Mouse (Mus musculus): ENCODE data around the gene Olfr205. TPM values are rescaled to one million over a fixed set of nuclear protein-coding genes. Genes with fewer than 3 reads are reported as not detected.
"Not testable (repeated sequence)": the region's sequence is repeated elsewhere in the genome, so short reads cannot be mapped to it uniquely, and the experiment has no call there.

Olfr205 gene
- not detected for total RNA-seq (2022)

DNA sequence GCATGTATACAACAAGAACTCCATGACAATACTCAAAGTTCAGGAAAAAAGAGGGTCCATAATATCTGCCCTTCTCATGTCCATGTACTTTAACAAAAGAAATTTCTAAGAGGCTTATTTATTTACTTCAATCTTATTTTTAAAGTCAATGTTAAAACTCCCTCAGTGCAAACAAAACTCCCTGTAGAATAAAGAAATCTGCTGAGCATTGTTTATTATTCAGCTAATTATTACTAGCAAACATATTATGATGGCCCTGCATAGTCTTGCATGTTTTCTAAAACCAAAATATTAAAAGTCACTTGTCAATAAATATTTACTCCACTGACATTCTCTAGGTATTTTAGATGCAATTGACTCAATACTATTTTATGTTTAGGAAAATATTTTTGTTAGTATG lies at the start of gene Olfr205:
Gene Olfr205, minus strand, starts transcription at position 101 of the 400 bp plus-strand sequence.
- no peak for DNase-seq (ENCODE audit: low spot score in 2 of 2)

DNA sequence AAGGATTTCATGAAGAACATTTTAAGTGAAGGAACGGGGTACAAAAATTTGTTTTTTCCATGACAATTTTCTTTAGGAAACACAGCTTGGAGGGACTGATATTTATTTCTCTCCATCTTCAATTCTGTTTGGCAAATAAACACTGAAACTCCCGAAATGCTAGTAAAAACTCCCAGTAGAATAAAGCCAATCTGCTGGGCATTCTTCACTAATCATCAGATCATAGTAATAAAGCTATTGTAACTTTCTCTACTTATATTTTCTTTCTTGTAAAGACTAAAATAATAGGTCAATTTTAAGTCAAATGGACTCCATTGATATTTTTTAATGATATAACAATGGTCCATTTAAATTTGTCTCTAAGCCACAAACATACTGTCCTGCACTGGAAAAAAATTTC lies 33.0 kb upstream of the Olfr205 start, which contains the start of gene Olfr209:
Gene Olfr209, minus strand, starts transcription at position 101 of the 400 bp plus-strand sequence.
- DNase-seq (ENCODE audit: low spot score in 2 of 2), result no peak

DNA sequence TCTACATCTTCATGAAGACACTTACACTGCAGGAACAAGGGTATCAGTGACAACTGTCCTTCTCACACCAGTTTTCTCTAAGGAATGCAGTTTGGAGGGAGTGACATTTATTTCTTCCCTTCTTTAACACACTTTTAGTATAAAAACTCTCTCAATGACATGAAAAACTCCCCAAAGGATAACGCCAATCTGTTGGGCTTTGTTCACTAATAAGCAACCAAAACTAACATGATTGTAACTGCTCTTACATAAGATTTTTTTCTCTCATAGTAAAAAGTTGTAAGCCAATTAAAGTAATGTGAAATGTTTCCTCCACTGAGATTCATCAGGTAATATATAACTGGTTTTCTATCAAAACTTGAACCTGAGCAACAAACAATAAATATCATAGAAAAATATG lies 18.2 kb upstream of the Olfr205 start, which contains the start of gene Olfr206:
Gene Olfr206, minus strand, starts transcription at position 101 of the 400 bp plus-strand sequence.
- no peak for DNase-seq (ENCODE audit: low spot score in 2 of 2)

DNA sequence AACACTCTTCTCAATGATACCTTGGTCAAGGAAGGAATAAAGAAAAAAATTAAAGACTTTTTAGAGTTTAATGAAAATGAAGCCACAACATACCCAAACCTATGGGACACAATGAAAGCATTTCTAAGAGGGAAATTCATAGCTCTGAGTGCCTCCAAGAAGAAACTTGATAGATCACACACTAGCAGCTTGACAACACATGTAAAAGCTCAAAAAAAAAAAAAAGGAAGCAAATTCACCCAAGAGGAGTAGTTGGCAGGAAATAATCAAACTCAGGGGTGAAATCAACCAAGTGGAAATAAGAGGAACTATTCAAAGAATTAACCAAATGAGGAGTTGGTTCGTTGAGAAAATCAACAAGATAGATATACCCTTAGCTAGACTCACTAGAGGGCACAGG lies 7.7 kb downstream of the Olfr205 start:
- not testable (repeated sequence) for DNase-seq (ENCODE audit: low spot score in 2 of 2)

DNA sequence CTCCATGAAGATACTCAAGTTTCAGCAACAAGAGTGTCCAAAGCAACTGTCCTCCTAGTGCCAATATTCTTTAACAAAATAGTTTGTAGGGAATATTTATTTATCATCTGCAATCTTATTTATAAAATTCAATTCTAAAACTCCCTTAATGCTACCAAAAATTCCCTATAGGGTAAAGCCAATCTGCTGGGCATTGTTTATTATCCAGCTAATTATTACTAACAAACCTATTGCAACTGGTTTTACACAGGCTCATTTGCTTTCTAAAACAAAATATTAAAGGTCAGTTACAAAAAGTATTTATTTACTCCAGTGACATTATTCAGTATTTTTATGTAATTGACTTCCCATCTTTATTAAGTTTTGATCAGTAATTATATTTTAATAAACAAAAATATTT lies 12.8 kb downstream of the Olfr205 start, which contains the start of gene Olfr204:
Gene Olfr204, minus strand, starts transcription at position 101 of the 400 bp plus-strand sequence.
- DNase-seq (ENCODE audit: low spot score in 2 of 2), result no peak

DNA sequence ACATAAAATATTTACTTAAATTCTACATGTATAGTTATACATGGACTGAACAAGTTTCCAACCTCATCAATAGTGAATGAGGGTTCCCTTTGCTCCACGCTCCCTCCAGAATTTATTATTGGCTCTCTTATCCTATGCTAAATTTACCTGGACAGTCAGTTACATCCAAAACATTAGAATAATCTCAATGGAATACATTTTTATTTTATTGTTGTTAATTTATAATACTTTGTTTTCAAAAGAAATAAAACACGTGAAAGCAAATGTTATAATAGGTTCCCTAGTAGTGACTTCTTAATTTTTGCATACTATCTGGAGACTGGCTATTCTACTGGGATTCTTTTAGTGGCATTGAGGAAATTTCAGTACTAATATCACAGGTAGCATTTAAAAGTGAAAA lies 32.4 kb downstream of the Olfr205 start, which contains the start of gene Olfr203:
Gene Olfr203, plus strand, starts transcription at position 301 of the 400 bp plus-strand sequence.
- no peak for DNase-seq (ENCODE audit: low spot score in 2 of 2)

DNA sequence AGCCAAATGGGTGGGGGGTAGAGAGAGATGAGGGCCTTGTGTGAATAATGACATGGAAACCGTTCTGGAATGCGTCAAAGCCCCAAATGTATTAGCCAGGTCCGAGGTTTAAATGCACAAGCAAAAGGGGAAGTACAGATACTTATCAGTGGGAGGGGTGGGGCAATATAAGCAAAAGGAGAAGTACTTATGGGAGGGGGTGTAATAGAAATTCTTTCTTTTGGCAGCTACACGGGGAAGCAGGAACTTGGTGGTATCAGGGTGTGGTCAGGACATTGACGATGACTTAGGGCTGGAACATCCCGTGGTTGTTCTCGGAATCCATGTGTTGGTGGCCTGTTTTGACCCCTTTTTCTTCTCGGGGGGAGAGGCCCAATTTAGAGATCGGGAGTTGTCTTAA lies 43.4 kb downstream of the Olfr205 start:
- DNase-seq (ENCODE audit: low spot score in 2 of 2), result not testable (repeated sequence)

DNA sequence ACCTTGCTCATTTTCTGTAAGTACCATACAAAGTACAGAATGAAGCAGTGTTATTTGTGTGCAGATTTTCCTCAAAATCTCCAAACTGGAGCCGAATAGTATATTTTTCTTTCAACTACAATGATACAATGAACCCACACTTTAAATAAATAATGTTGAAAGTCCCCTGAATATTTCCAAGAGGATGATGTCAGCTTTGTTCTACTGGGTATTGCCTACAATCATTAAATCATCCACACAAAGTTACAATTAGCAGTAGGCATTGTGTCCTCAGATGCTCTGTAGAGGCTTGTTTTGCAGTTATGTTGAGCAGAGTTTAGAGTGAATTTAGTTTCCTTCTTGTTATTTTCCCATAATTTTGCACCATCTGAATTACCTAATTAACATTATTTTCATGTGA lies 44.2 kb downstream of the Olfr205 start, which contains the start of gene Olfr202:
Gene Olfr202, minus strand, starts transcription at position 101 of the 400 bp plus-strand sequence.
- no peak for DNase-seq (ENCODE audit: low spot score in 2 of 2)

DNA sequence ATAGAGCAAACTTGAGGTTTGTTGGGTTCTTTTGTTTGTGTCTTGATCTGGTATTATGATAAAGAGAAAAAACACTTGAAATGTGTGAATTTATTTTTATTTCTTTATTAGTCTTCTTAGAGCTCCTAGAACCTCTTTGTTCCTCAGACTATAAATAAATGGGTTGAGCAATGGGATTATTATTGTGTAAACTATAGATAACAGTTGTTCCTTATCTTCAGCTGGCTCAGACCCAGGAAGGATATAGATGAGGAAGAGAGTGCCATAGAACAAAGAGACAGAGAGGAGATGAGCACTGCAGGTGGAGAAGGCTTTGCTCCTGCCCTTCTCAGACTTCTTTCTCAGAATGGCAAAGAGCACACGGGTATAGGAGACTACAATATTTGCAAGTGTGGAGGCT lies 47.5 kb downstream of the Olfr205 start:
- no peak for DNase-seq (ENCODE audit: low spot score in 2 of 2)

DNA sequence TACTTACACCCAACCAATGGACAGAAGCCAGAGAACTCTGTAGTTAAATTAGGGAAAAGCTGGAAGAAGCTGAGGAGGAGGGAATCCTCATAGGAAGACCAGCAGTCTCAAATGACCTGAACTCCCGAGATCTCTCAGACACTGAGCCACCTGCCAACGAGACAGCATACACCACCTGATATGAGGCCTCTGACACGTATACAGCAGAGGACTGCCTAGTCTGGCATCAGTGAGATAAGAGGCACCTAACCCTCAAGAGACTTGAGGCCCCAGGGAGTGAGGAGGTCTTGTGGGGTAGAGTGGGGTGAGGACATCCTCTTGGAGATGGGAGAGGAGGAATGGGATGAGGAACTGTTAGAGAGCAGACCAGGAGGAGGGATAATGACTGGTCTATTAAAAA lies 50.4 kb downstream of the Olfr205 start:
- no peak for DNase-seq (ENCODE audit: low spot score in 2 of 2)

Other genes with a start within 250 kb of the Olfr205 start
- not detected for gene Olfr191, start 241.3 kb downstream of the Olfr205 start, total RNA-seq (2022)
- gene Olfr193, start 219.3 kb downstream of the Olfr205 start, total RNA-seq (2022), result not detected
- gene Olfr194, start 210.1 kb downstream of the Olfr205 start, total RNA-seq (2022), result not detected
- not detected for gene Olfr195, start 184.1 kb downstream of the Olfr205 start, total RNA-seq (2022)
- gene Olfr196, start 160.7 kb downstream of the Olfr205 start, total RNA-seq (2022), result not detected
- not detected for gene Olfr198, start 127.6 kb downstream of the Olfr205 start, total RNA-seq (2022)
- not detected for gene Olfr199, start 111.4 kb downstream of the Olfr205 start, total RNA-seq (2022)
- gene Olfr201, start 58.5 kb downstream of the Olfr205 start, total RNA-seq (2022), result not detected
- gene Olfr202, start 44.3 kb downstream of the Olfr205 start, total RNA-seq (2022), result not detected
- gene Olfr203, start 32.3 kb downstream of the Olfr205 start, total RNA-seq (2022), result not detected
- gene Olfr204, start 12.9 kb downstream of the Olfr205 start, total RNA-seq (2022), result not detected
- gene Olfr206, start 18.1 kb upstream of the Olfr205 start, total RNA-seq (2022), result not detected
- gene Olfr209, start 32.9 kb upstream of the Olfr205 start, total RNA-seq (2022), result not detected
- gene Gabrr3, start 76.2 kb upstream of the Olfr205 start, total RNA-seq (2022), result not detected
- 10 to 100 TPM; 12.5 to 13.7 (median 12.8) TPM for gene Riox2, start 140.6 kb upstream of the Olfr205 start, total RNA-seq (2022)